Mouse (Mus musculus) ES-Bruce4 (cell line): ENCODE results near the gene Zfp771. TPM values are rescaled to one million over a fixed set of nuclear protein-coding genes. Genes with fewer than 3 reads are reported as not detected.

Source experiments
- H3K27ac ChIP-seq: 2 replicates; pipeline ENCODE4 v1.5.1; 2012; ENCODE audit warnings: low read length, inconsistent platforms; ENCODE audit not compliant: insufficient read depth
- H3K27me3 ChIP-seq: 2 replicates; pipeline ENCODE4 v1.6.1; 2012; ENCODE audit warnings: mild to moderate bottlenecking, low read length, inconsistent platforms; ENCODE audit not compliant: control insufficient read depth, poor library complexity, insufficient read depth, severe bottlenecking
- H3K36me3 ChIP-seq: 2 replicates; pipeline ENCODE4 v1.6.1; 2012; ENCODE audit warnings: inconsistent platforms, mild to moderate bottlenecking, low read length, moderate library complexity; ENCODE audit not compliant: control insufficient read depth, poor library complexity, insufficient read depth, severe bottlenecking
- H3K4me1 ChIP-seq: one replicate; pipeline ENCODE4 v1.8.1; 2011; ENCODE audit warnings: low read length; ENCODE audit not compliant: control insufficient read depth, insufficient read depth
- H3K4me3 ChIP-seq: 2 replicates; pipeline ENCODE4 v1.5.1; 2011; ENCODE audit warnings: low read depth, mild to moderate bottlenecking, low read length
- H3K9ac ChIP-seq: 2 replicates; pipeline ENCODE4 v1.6.1; 2012; ENCODE audit warnings: low read depth, mild to moderate bottlenecking, inconsistent platforms; ENCODE audit not compliant: poor library complexity, severe bottlenecking
- H3K9me3 ChIP-seq: replicated peaks from 2 replicates; pipeline ENCODE4 v1.6.1; 2012; ENCODE audit warnings: mild to moderate bottlenecking, low read length, inconsistent platforms; ENCODE audit not compliant: control insufficient read depth, poor library complexity, insufficient read depth, severe bottlenecking
- CTCF ChIP-seq: IDR thresholded peaks from one replicate; pipeline ENCODE4 v1.8.1; 2011; ENCODE audit warnings: low read depth, low read length
- EP300 ChIP-seq: IDR thresholded peaks from 2 replicates; pipeline ENCODE4 v1.6.1; 2011; ENCODE audit warnings: low read depth, low read length; ENCODE audit not compliant: insufficient read depth
- POLR2A ChIP-seq: IDR thresholded peaks from one replicate; pipeline ENCODE4 v1.8.1; 2011; ENCODE audit warnings: low read length; ENCODE audit not compliant: insufficient read depth
- polyA plus RNA-seq: library from polyadenylated mRNA; stranded (reverse); fragments of >200 nt; gene quantifications from 2 replicates; pipeline ENCODE4 v1.2.4, GENCODE M21; 2011; ENCODE audit warnings: low read depth; ENCODE audit not compliant: missing spikeins, insufficient read depth, insufficient read length

The Zfp771 gene
- polyA plus RNA-seq, 1 experiment = 8.7 TPM

GRCm38 (mm10) chr7:127231376-127231775 is 12.7 kb upstream of the Zfp771 start:
- Histone ChIP-seq H3K9ac (peak overlapping the region; percentile 95), H3K4me1 (peaks cover 2% of the 10 kb centered on the region), H3K27ac (peak overlapping the region; percentile 88), H3K4me3 (peak overlapping the region; percentile 89), H3K27me3 (no peaks in the 10 kb centered on the region), H3K9me3 (no peaks in the 10 kb centered on the region), H3K36me3 (peaks cover 22% of the 10 kb centered on the region)
- TF ChIP-seq CTCF (no peak), POLR2A (no peak), EP300 (0 out of 2 replicates have a peak, but pooled peaks have one; percentile 23)

- Histone ChIP-seq H3K9ac (peak overlapping the region; percentile 95), H3K27me3 (no peaks in the 10 kb centered on the region), H3K36me3 (peaks cover 29% of the 10 kb centered on the region), H3K4me3 (peak overlapping the region; percentile 89), H3K4me1 (no peaks in the 10 kb centered on the region), H3K27ac (peak overlapping the region; percentile 88), H3K9me3 (no peaks in the 10 kb centered on the region)
- TF ChIP-seq EP300 (no peak), POLR2A (no peak), CTCF (no peak)
These were observed 12.1 kb upstream of the Zfp771 start for GRCm38 (mm10) chr7:127231826-127232621.

GRCm38 (mm10) chr7:127232622-127233367 is 11.3 kb upstream of the Zfp771 start, which contains the start of the genes Zfp553 and Sept1:
TSS of gene Zfp553 (plus strand) at chr7:127233061.
TSS of gene Sept1 (minus strand) at chr7:127233130.
- Histone ChIP-seq H3K27ac (peak within 1 kb of the TSS; percentile 88), H3K4me1 (no peaks in the 10 kb centered on the region), H3K36me3 (peaks cover 36% of the 10 kb centered on the region), H3K27me3 (no peaks in the 10 kb centered on the region), H3K9me3 (no peaks in the 10 kb centered on the region), H3K9ac (peak within 1 kb of the TSS; percentile 95), H3K4me3 (peak within 1 kb of the TSS; percentile 89)
- peak; percentile 85 for TF ChIP-seq EP300
- no peak for TF ChIP-seq CTCF
- peak; percentile 22 for TF ChIP-seq POLR2A

- Histone ChIP-seq H3K4me3 (peak overlapping the region; percentile 89), H3K9ac (peak overlapping the region; percentile 95), H3K36me3 (peaks cover 39% of the 10 kb centered on the region), H3K4me1 (no peaks in the 10 kb centered on the region), H3K9me3 (no peaks in the 10 kb centered on the region), H3K27me3 (no peaks in the 10 kb centered on the region), H3K27ac (peak overlapping the region; percentile 88)
- TF ChIP-seq POLR2A (no peak), EP300 (no peak), CTCF (no peak)
These were observed 10.7 kb upstream of the Zfp771 start for GRCm38 (mm10) chr7:127233368-127233749.

GRCm38 (mm10) chr7:127233765-127234164 is 10.3 kb upstream of the Zfp771 start:
- H3K9me3 ChIP-seq = no peaks in the 10 kb centered on the region
- peak overlapping the region; percentile 95 for H3K9ac ChIP-seq
- H3K27ac ChIP-seq = peak overlapping the region; percentile 88
- no peak for TF ChIP-seq EP300
- TF ChIP-seq POLR2A = no peak
- no peak for TF ChIP-seq CTCF
- no peaks in the 10 kb centered on the region for H3K4me1 ChIP-seq
- H3K36me3 ChIP-seq = peaks cover 39% of the 10 kb centered on the region
- H3K27me3 ChIP-seq = no peaks in the 10 kb centered on the region
- H3K4me3 ChIP-seq = peak overlapping the region; percentile 89
